Mouse (Mus musculus): ENCODE data around the gene Ubqln4.

DNA sequence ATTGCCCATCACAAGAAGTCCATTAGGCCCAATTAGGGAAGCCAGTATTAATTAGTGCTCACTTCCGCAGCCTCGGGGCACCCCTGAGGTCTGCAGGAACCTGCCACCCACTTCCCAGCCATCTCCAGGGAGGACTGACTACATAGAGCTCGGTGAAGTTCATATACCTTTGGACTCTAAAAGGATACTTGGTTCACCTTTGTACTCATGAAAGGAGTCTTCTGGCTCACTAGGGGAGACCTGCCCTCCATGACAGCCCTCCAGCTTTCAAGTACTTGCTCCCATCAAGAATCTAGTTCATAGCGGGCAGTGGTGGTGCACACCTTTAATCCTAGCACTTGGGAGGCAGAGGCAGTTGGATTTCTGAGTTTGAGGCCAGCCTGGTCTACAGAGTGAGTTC is 35.1 kb upstream of the Ubqln4 start:
- TF ChIP-seq CTCF (IDR thresholded peaks at IDR 0.05; ENCODE audit: control insufficient read depth, insufficient read depth, insufficient replicate concordance, low read depth, low read length) (no peak), POLR2A (IDR thresholded peaks at IDR 0.05; ENCODE audit: control insufficient read depth, low read depth, low read length) (no peak)

All from testis, adult 2 months (tissue).